15 mouse cellular contexts compared by ENCODE assay signal in the genomic region with DNA sequence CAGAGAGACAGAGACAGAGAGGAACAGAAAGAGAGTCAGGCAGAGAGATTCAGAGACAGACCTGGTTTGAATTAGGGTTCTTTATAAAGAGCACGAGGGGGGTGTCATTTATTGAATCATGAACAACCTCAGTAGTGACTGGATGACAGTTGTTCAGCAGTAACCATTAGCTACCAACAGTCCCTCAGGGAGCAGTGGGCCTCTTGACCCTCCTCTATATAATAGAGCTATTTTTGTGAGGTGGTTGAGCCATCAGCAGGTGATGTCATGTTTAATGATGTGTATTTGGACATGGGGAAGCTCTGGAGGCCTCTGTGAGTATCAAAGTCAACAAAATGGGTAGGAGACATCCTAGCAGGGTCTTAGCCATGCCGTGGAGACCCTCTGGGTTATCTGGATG. TPM values are rescaled to one million over a fixed set of nuclear protein-coding genes. Genes with fewer than 3 reads are reported as not detected.
DNase-seq lines count a peak whose midpoint lies in the region; ATAC-seq and TF ChIP-seq lines count a peak whose summit lies in the region.
"Had no signal": no experiment of that assay in that cellular context is flagged by ENCODE, and none has a peak within 500 bp of the region (broad histone marks: within the 10 kb centered on the region; RNA-seq: fewer than 3 reads in every experiment).

No protein-coding gene starts in this region.

- peak overlapping the region; percentile 71 for H3K27ac ChIP-seq in heart, embryonic 16.5 days (ENCODE audit: low read length)
- peak overlapping the region; percentile 62; the same call in 1 of the 2 replicates for H3K27ac ChIP-seq in lung, postnatal 0 days (ENCODE audit: low read length)
- H3K27ac ChIP-seq: forebrain, embryonic 13.5 days; hindbrain, embryonic 12.5 days; intestine, embryonic 15.5 days; kidney, postnatal 0 days; midbrain, embryonic 12.5 days had no signal

- H3K36me3 ChIP-seq in heart, embryonic 16.5 days (ENCODE audit: control insufficient read depth, insufficient read depth), result no peaks in the 10 kb centered on the region
- H3K36me3 ChIP-seq in lung, postnatal 0 days (ENCODE audit: insufficient read depth, low read length), result no peaks in the 10 kb centered on the region; the same call in 1 of the 2 replicates
- H3K36me3 ChIP-seq: hindbrain, embryonic 12.5 days; intestine, embryonic 15.5 days; midbrain, embryonic 12.5 days had no signal

- no peaks in the 10 kb centered on the region for H3K9me3 ChIP-seq in heart, embryonic 16.5 days (replicated peaks; ENCODE audit: control insufficient read depth, low read length)
- H3K9me3 ChIP-seq in lung, postnatal 0 days (ENCODE audit: low read length), result no peaks in the 10 kb centered on the region
- H3K9me3 ChIP-seq: forebrain, embryonic 13.5 days; hindbrain, embryonic 12.5 days; intestine, embryonic 15.5 days; midbrain, embryonic 12.5 days had no signal

- no peak overlapping the region for H3K4me3 ChIP-seq in heart, embryonic 16.5 days (ENCODE audit: low read length)
- no peak overlapping the region for H3K4me3 ChIP-seq in lung, postnatal 0 days (ENCODE audit: low read depth, low read length)
- H3K4me3 ChIP-seq: forebrain, embryonic 13.5 days; hindbrain, embryonic 12.5 days; intestine, embryonic 15.5 days; midbrain, embryonic 12.5 days had no signal

- no peaks in the 10 kb centered on the region for H3K27me3 ChIP-seq in heart, embryonic 16.5 days (ENCODE audit: control insufficient read depth, insufficient read depth, low read length)
- H3K27me3 ChIP-seq in lung, postnatal 0 days (replicated peaks; ENCODE audit: insufficient read depth, low read length), result no peaks in the 10 kb centered on the region
- H3K27me3 ChIP-seq: forebrain, embryonic 13.5 days; hindbrain, embryonic 12.5 days; intestine, embryonic 15.5 days; midbrain, embryonic 12.5 days; Patski had no signal

- peak; percentile 24; the same call in 1 of the 2 replicates for ATAC-seq in heart, embryonic 16.5 days (replicated peaks; ENCODE audit: extremely low read depth, insufficient read depth, low FRiP score)
- no peak for ATAC-seq in lung, postnatal 0 days
- peak; percentile 8; the same call in 1 of the 2 replicates for ATAC-seq in granulocyte monocyte progenitor cell, adult 5-6 weeks (replicated peaks; ENCODE audit: poor library complexity, severe bottlenecking)
- ATAC-seq: forebrain, embryonic 13.5 days; Patski had no signal

- H3K4me2 ChIP-seq in heart, embryonic 16.5 days (ENCODE audit: low read depth, low read length), result no peak overlapping the region
- H3K4me2 ChIP-seq in lung, postnatal 0 days (replicated peaks; ENCODE audit: low read depth, low read length), result no peak overlapping the region
- H3K4me2 ChIP-seq: forebrain, embryonic 13.5 days; hindbrain, embryonic 12.5 days; intestine, embryonic 15.5 days; midbrain, embryonic 12.5 days had no signal

- peaks cover 33% of the 10 kb centered on the region for H3K4me1 ChIP-seq in heart, embryonic 16.5 days (ENCODE audit: control insufficient read depth, insufficient read depth, low read length)
- H3K4me1 ChIP-seq in lung, postnatal 0 days (ENCODE audit: insufficient read depth, low read depth, low read length), result peaks cover 17% of the 10 kb centered on the region
- H3K4me1 ChIP-seq: midbrain, embryonic 12.5 days had no signal

- no peak for DNase-seq in heart, adult 18-20 months
- DNase-seq in lung, postnatal 0 days (ENCODE audit: low spot score), result no peak
- DNase-seq in lung, postnatal 36 days, result no peak
- no peak for DNase-seq in urinary bladder, postnatal 36 days (ENCODE audit: low spot score in 2 of 2)
- DNase-seq in cerebellum, adult 11 months, result no peak
- DNase-seq: cerebellum, adult 8-10 months; right cerebral cortex, postnatal 4 days had no signal

- H3K9ac ChIP-seq in heart, embryonic 16.5 days (ENCODE audit: low read length), result no peak overlapping the region
- no peak overlapping the region for H3K9ac ChIP-seq in lung, postnatal 0 days (replicated peaks; ENCODE audit: low read depth)
- H3K9ac ChIP-seq: forebrain, embryonic 13.5 days; hindbrain, embryonic 12.5 days; intestine, embryonic 15.5 days; midbrain, embryonic 12.5 days had no signal

- TF ChIP-seq CTCF in lung, postnatal 0 days (IDR thresholded peaks at IDR 0.05), result no peak

- no peak for TF ChIP-seq EP300 in lung, postnatal 0 days (IDR thresholded peaks at IDR 0.05)

- 42% methylated on average over 2 of the region's 2 CpGs for WGBS in heart, embryonic 16.5 days
- WGBS in lung, postnatal 0 days, result 64% methylated on average over 2 of the region's 2 CpGs

RNA-seq across cellular contexts. Expression of a gene that starts 39.2 kb away (rescaled TPM):
- 22.3 and 22.4 TPM in 2 replicates for polyA plus RNA-seq in heart, embryonic 16.5 days (2015; fragmentation: Nextera tagmentation; extraction: Ambion mirVana)
- 10 to 100 TPM; 11.2 to 12.2 TPM for total RNA-seq in heart, adult 18-20 months (2021)
- 15.3 and 16.7 TPM in 2 replicates for polyA plus RNA-seq in lung, postnatal 0 days (2015; fragmentation: Nextera tagmentation; extraction: Ambion mirVana)
- 6.4 and 9.3 TPM in 2 replicates for total RNA-seq in granulocyte monocyte progenitor cell, adult 5-6 weeks (2014; fragmentation: Nextera tagmentation)
- total RNA-seq in granulocyte monocyte progenitor cell, adult 5-6 weeks (2017), result 4.4 and 6.7 TPM in 2 replicates
